Mouse (Mus musculus) bone marrow, adult 2 months (tissue): ENCODE measurements around the gene Nell1.

Source experiments
- CTCF ChIP-seq: fragments of 200-500 bp; IDR thresholded peaks from 2 replicates; pipeline ENCODE4 v1.5.1; 2011; ENCODE audit warnings: low read length, control low read depth; ENCODE audit not compliant: control insufficient read depth, insufficient read depth
- POLR2A ChIP-seq: fragments of 200-500 bp; IDR thresholded peaks from 2 replicates; pipeline ENCODE4 v1.6.1; 2011; ENCODE audit warnings: low read depth, mild to moderate bottlenecking, control low read depth, low read length, borderline replicate concordance; ENCODE audit not compliant: control insufficient read depth

- no peak for TF ChIP-seq POLR2A
- no peak for TF ChIP-seq CTCF
These were observed 542.0 kb downstream of the Nell1 start for GRCm38 (mm10) chr7:50516681-50517080.
